Mouse (Mus musculus): ENCODE measurements around the gene Ndufaf8. TPM values are rescaled to one million over a fixed set of nuclear protein-coding genes. Genes with fewer than 3 reads are reported as not detected.

Gene Ndufaf8
- total and polyA plus RNA-seq, 2 experiments from 2014 or later, result 57.0 to 64.8 TPM

DNA sequence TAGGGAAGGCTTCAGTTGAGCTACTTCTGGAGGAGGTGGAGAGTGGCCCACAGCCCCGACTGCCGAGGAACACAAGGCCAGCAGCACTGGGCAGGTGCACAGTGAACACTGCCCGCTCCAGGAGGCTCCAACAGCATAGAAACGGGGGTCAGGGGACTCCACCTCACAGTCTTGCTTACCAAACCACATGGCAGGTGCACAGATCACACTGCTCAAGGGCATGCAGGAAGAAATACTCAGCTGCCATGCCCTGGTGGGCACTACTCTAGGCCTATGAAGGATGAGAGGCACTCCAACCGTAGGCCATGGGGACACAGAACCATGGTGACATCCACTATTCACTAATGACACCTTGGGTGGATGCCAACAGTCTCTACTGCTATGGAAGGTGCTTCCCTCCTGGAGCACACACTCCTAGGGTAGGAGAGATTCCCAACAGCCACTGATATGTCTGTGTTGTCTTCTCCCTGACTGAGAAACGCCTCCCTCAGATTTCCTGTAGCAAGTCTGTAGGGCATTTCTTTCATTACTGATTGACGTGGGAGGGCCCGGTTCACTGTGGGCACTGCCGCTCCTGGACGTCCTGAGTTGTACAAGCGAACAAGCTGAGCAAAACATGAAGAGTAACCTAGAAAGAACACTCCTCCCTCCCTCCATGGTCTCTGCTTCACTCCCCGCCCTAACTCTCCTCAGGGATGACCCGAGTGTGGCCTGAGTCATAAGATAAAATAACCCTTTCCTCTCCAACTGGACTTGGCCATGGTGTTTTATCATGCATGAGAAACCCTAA is 45.2 kb downstream of the Ndufaf8 start:
- 88% methylated on average over 13 of the region's 13 CpGs for WGBS
- no peak for DNase-seq (ENCODE audit: low spot score)
- ATAC-seq (ENCODE audit: low FRiP score), result no peak

DNA sequence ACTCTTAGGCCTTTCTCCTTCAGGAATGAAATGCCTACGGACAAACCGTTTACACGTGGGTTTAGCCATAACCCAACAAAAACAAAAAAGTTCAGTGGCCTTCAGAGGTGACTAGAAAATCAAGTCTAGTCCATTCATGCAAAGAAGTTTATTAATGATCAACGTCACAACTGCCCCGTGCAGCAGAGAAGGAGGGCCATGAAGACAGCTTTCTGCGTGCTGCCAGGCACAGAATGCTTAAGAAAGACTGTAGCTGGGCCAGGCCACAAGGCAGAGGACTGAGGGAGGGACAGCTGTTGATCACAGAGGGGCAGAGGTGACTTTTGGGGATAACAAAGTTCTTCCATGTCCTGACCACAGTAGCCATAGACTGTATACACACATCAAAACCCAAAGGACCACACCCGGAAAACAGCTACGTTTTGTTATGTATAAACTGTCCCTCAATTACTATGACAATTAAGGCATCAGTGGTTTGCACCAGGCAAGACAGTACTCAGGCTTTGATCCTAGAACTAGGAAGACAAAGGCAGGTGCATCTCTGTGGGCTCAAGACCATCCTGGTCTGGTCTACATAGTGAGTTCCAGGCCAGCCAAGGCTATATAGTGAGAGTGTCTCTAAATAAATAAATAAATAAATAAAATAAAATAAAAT is 49.6 kb downstream of the Ndufaf8 start:
- H3K4me3 ChIP-seq (ENCODE audit: low read depth, low read length), result no peak overlapping the region
- H3K9me3 ChIP-seq (ENCODE audit: low read length), result no peaks in the 10 kb centered on the region
- ATAC-seq (ENCODE audit: low FRiP score) (no peak), DNase-seq (ENCODE audit: low spot score) (no peak)
- TF ChIP-seq CTCF (IDR thresholded peaks at IDR 0.05), result no peak
- no peak overlapping the region for H3K4me2 ChIP-seq (ENCODE audit: low read depth, low read length, poor library complexity, severe bottlenecking)
- H3K27me3 ChIP-seq (ENCODE audit: insufficient read depth, low read length), result no peaks in the 10 kb centered on the region
- H3K9ac ChIP-seq (replicated peaks; ENCODE audit: low read length, poor library complexity, severe bottlenecking), result no peak overlapping the region
- H3K27ac ChIP-seq (ENCODE audit: low read depth, low read length), result no peak overlapping the region
- peaks cover 5% of the 10 kb centered on the region; the same call in 1 of the 2 replicates for H3K4me1 ChIP-seq (ENCODE audit: insufficient read depth, low read length)
- no peaks in the 10 kb centered on the region for H3K36me3 ChIP-seq (ENCODE audit: insufficient read depth, low read length)
- 90% methylated on average over 8 of the region's 8 CpGs for WGBS

More for the DNA sequence above, 45.2 kb downstream of the Ndufaf8 start:
- H3K4me3 ChIP-seq (ENCODE audit: low read depth, low read length), result no peak overlapping the region
- H3K9ac ChIP-seq (replicated peaks; ENCODE audit: low read length, poor library complexity, severe bottlenecking), result no peak overlapping the region
- no peak for TF ChIP-seq CTCF (IDR thresholded peaks at IDR 0.05)
- H3K9me3 ChIP-seq (ENCODE audit: low read length), result no peaks in the 10 kb centered on the region
- no peaks in the 10 kb centered on the region for H3K4me1 ChIP-seq (ENCODE audit: insufficient read depth, low read length)
- H3K4me2 ChIP-seq (ENCODE audit: low read depth, low read length, poor library complexity, severe bottlenecking), result no peak overlapping the region
- H3K36me3 ChIP-seq (ENCODE audit: insufficient read depth, low read length), result no peaks in the 10 kb centered on the region
- no peaks in the 10 kb centered on the region for H3K27me3 ChIP-seq (ENCODE audit: insufficient read depth, low read length)
- no peak overlapping the region for H3K27ac ChIP-seq (ENCODE audit: low read depth, low read length)

- peaks cover 5% of the 10 kb centered on the region; the same call in 1 of the 2 replicates for H3K4me1 ChIP-seq (ENCODE audit: insufficient read depth, low read length)
- peak overlapping the region; percentile 87 for H3K4me2 ChIP-seq (ENCODE audit: low read depth, low read length, poor library complexity, severe bottlenecking)
- ATAC-seq (ENCODE audit: low FRiP score) (no peak), DNase-seq (ENCODE audit: low spot score) (peak; percentile 34)
- 40% methylated on average over 6 of the region's 6 CpGs for WGBS
- no peaks in the 10 kb centered on the region for H3K36me3 ChIP-seq (ENCODE audit: insufficient read depth, low read length)
- H3K27me3 ChIP-seq (ENCODE audit: insufficient read depth, low read length), result no peaks in the 10 kb centered on the region
- H3K4me3 ChIP-seq (ENCODE audit: low read depth, low read length), result peak overlapping the region; percentile 85
- no peaks in the 10 kb centered on the region for H3K9me3 ChIP-seq (ENCODE audit: low read length)
- TF ChIP-seq CTCF (IDR thresholded peaks at IDR 0.05), result no peak
- peak overlapping the region; percentile 81; the same call in 1 of the 2 replicates for H3K9ac ChIP-seq (replicated peaks; ENCODE audit: low read length, poor library complexity, severe bottlenecking)
- no peak overlapping the region for H3K27ac ChIP-seq (ENCODE audit: low read depth, low read length)
Observed at GRCm38 (mm10) chr11:120149510-120150200, 50.9 kb downstream of the Ndufaf8 start.

Small RNAs within 50 kb of the gene (microRNA-seq; reads per million reads assigned to microRNA genes)
- gene Gm25948 (ENCODE audit: borderline number of aligned reads), result not detected

Other genes starting within 250 kb of the Ndufaf8 start
- 79.5 and 101 TPM in 2 replicates for gene Chmp6, start 185.5 kb upstream of the Ndufaf8 start, total RNA-seq (2014; rRNA removed)
- gene Chmp6, start 185.5 kb upstream of the Ndufaf8 start, polyA plus RNA-seq (2015; fragmentation: Nextera tagmentation; extraction: Ambion mirVana), result 121 and 129 TPM in 2 replicates
- gene Baiap2, start 156.2 kb upstream of the Ndufaf8 start, total RNA-seq (2014; rRNA removed), result 23.8 and 32.7 TPM in 2 replicates
- 18.0 TPM in 2 replicates for gene Baiap2, start 156.2 kb upstream of the Ndufaf8 start, polyA plus RNA-seq (2015; fragmentation: Nextera tagmentation; extraction: Ambion mirVana)
- gene Aatk, start 51.8 kb upstream of the Ndufaf8 start, total RNA-seq (2014; rRNA removed), result 170 and 178 TPM in 2 replicates
- gene Aatk, start 51.8 kb upstream of the Ndufaf8 start, polyA plus RNA-seq (2015; fragmentation: Nextera tagmentation; extraction: Ambion mirVana), result 44.9 and 46.9 TPM in 2 replicates
- gene Cep131, start 12.1 kb upstream of the Ndufaf8 start, total RNA-seq (2014; rRNA removed), result 17.7 and 19.0 TPM in 2 replicates
- gene Cep131, start 12.1 kb upstream of the Ndufaf8 start, polyA plus RNA-seq (2015; fragmentation: Nextera tagmentation; extraction: Ambion mirVana), result 25.4 and 27.7 TPM in 2 replicates
- gene Tepsin, start 197 bp upstream of the Ndufaf8 start, total RNA-seq (2014; rRNA removed), result 28.6 and 32.1 TPM in 2 replicates
- gene Tepsin, start 197 bp upstream of the Ndufaf8 start, polyA plus RNA-seq (2015; fragmentation: Nextera tagmentation; extraction: Ambion mirVana), result 14.9 and 17.6 TPM in 2 replicates
- gene Slc38a10, start 52.4 kb downstream of the Ndufaf8 start, total RNA-seq (2014; rRNA removed), result 171 and 175 TPM in 2 replicates
- 108 and 111 TPM in 2 replicates for gene Slc38a10, start 52.4 kb downstream of the Ndufaf8 start, polyA plus RNA-seq (2015; fragmentation: Nextera tagmentation; extraction: Ambion mirVana)
- 39.9 and 49.8 TPM in 2 replicates for gene Bahcc1, start 134.0 kb downstream of the Ndufaf8 start, total RNA-seq (2014; rRNA removed)
- gene Bahcc1, start 134.0 kb downstream of the Ndufaf8 start, polyA plus RNA-seq (2015; fragmentation: Nextera tagmentation; extraction: Ambion mirVana), result 5.9 and 9.5 TPM in 2 replicates
- 2,534 and 2,842 TPM in 2 replicates for gene Actg1, start 249.6 kb downstream of the Ndufaf8 start, total RNA-seq (2014; rRNA removed)
- gene Actg1, start 249.6 kb downstream of the Ndufaf8 start, polyA plus RNA-seq (2015; fragmentation: Nextera tagmentation; extraction: Ambion mirVana), result 3,992 and 4,056 TPM in 2 replicates

All from midbrain, postnatal 0 days (tissue).